Mouse (Mus musculus): ENCODE data around the gene Zfp874a. TPM values are rescaled to one million over a fixed set of nuclear protein-coding genes. Genes with fewer than 3 reads are reported as not detected.
"Not testable (repeated sequence)": the region's sequence is repeated elsewhere in the genome, so short reads cannot be mapped to it uniquely, and the experiment has no call there.

Gene Zfp874a
- 19.6 and 21.8 TPM in 2 replicates for total RNA-seq (2017)

- peak; percentile 99 to 100 for ATAC-seq (replicated peaks in 1 of 2; ENCODE audit: insufficient read depth in 1 of 2, low FRiP score in 2 of 2, low TSS enrichment in 1 of 2, low read depth in 1 of 2, poor library complexity in 2 of 2, severe bottlenecking in 2 of 2)
Measured at GRCm38 (mm10) chr13:67451172-67452020, at the start of gene Zfp874a. Zfp874a (minus strand) TSS chr13:67451624.

DNA sequence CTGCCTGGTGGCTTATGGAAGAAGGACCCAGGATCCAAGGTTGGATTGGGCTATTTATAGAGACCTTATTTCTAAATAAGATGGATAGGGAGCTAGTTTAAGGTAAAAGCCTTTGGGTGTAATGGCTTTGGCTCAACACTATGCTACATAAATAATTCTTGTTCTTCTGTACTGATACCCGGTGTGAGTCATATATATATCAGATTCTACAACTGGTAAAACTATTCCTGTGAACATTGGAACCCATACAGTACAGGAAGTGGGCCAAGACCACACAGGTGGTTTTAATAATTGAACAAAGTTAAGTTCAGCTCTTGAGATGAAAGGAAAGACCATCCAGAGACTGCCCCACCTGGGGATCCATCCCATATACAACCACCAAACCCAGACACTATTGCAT lies 49.5 kb upstream of the Zfp874a start:
- ATAC-seq (replicated peaks in 1 of 2; ENCODE audit: insufficient read depth in 1 of 2, low FRiP score in 2 of 2, low TSS enrichment in 1 of 2, low read depth in 1 of 2, poor library complexity in 2 of 2, severe bottlenecking in 2 of 2) = no peak

- peak; percentile 96 to 98 for ATAC-seq (replicated peaks in 1 of 2; ENCODE audit: insufficient read depth in 1 of 2, low FRiP score in 2 of 2, low TSS enrichment in 1 of 2, low read depth in 1 of 2, poor library complexity in 2 of 2, severe bottlenecking in 2 of 2)
Measured at GRCm38 (mm10) chr13:67500084-67500719, 48.8 kb upstream of the Zfp874a start, which contains the start of gene Zfp58. Zfp58 (minus strand) TSS chr13:67500555.

DNA sequence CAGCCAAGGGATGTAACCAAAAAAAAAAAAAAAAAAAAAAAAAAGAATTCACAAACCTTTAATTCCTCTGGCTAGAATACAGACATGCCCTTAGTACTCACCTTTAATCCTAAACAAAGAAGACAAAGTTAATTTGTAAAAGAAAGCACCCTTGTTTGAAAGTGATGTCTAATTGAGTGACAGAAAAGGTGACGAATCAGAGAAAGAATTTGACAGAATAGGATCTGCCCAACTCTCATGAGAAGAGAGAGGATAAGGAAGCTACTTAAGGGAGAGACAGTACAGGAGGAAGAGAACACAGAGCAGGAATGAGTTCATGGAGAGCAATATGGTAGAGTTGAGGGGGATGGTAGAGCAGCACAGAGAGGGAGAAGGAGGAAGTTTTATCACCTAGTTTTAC lies 44.2 kb upstream of the Zfp874a start:
- no peak for ATAC-seq (replicated peaks in 1 of 2; ENCODE audit: insufficient read depth in 1 of 2, low FRiP score in 2 of 2, low TSS enrichment in 1 of 2, low read depth in 1 of 2, poor library complexity in 2 of 2, severe bottlenecking in 2 of 2)

DNA sequence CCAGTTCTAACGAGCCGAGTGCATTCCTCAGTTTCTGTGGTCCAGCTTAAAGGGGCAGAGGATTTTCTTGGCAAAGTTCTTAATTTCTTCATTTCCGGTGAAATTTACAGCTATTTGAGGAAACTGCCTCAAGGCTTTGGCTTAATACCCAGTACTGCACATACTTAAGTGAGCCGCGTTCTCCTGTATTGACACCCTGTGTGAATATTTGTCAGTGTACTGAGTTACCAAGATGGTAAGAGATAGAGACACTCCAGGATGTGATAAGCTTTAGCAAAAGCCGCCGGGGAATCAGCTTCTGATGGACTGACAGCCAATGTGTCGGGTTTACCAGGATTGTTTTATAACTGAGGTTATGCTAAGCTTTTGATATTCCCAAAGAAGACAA lies 33.0 kb upstream of the Zfp874a start:
- peak; percentile 8 to 19; a peak in 2 of 4 replicates for ATAC-seq (replicated peaks in 1 of 2; ENCODE audit: insufficient read depth in 1 of 2, low FRiP score in 2 of 2, low TSS enrichment in 1 of 2, low read depth in 1 of 2, poor library complexity in 2 of 2, severe bottlenecking in 2 of 2)

- peak; percentile 98 to 99 for ATAC-seq (replicated peaks in 1 of 2; ENCODE audit: insufficient read depth in 1 of 2, low FRiP score in 2 of 2, low TSS enrichment in 1 of 2, low read depth in 1 of 2, poor library complexity in 2 of 2, severe bottlenecking in 2 of 2)
Measured at GRCm38 (mm10) chr13:67483625-67484423, 32.4 kb upstream of the Zfp874a start, which contains the start of gene Zfp874b. Zfp874b (minus strand) TSS chr13:67484258.

- no peak for ATAC-seq (replicated peaks in 1 of 2; ENCODE audit: insufficient read depth in 1 of 2, low FRiP score in 2 of 2, low TSS enrichment in 1 of 2, low read depth in 1 of 2, poor library complexity in 2 of 2, severe bottlenecking in 2 of 2)
Measured at GRCm38 (mm10) chr13:67481528-67481927, 30.1 kb upstream of the Zfp874a start.

DNA sequence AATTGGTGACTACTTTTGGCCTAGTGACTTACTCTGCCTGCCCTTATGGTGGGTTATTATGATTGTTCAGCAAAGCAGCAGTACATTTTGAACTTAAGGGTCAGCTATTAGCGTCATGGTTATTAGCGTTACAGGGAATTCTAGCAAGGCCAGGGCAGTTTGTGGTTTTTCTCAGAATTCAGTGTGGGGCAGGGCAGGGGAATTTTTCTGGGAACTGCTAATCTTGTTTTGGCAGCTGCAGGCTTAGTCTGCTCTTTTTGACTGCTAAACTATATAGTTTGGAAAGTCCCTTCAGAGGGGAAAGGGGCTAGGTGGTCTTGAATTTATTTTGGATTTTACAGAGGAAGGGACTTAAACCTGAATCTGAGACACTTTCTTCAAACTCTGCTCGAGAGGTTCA lies 17.9 kb upstream of the Zfp874a start:
- no peak for ATAC-seq (replicated peaks in 1 of 2; ENCODE audit: insufficient read depth in 1 of 2, low FRiP score in 2 of 2, low TSS enrichment in 1 of 2, low read depth in 1 of 2, poor library complexity in 2 of 2, severe bottlenecking in 2 of 2)

- ATAC-seq (replicated peaks in 1 of 2; ENCODE audit: insufficient read depth in 1 of 2, low FRiP score in 2 of 2, low TSS enrichment in 1 of 2, low read depth in 1 of 2, poor library complexity in 2 of 2, severe bottlenecking in 2 of 2) = peak; percentile 99 to 100
Measured at GRCm38 (mm10) chr13:67463506-67464185, 12.2 kb upstream of the Zfp874a start.

- no peak for ATAC-seq (replicated peaks in 1 of 2; ENCODE audit: insufficient read depth in 1 of 2, low FRiP score in 2 of 2, low TSS enrichment in 1 of 2, low read depth in 1 of 2, poor library complexity in 2 of 2, severe bottlenecking in 2 of 2)
Measured at GRCm38 (mm10) chr13:67452021-67452309, 541 bp upstream of the Zfp874a start.

DNA sequence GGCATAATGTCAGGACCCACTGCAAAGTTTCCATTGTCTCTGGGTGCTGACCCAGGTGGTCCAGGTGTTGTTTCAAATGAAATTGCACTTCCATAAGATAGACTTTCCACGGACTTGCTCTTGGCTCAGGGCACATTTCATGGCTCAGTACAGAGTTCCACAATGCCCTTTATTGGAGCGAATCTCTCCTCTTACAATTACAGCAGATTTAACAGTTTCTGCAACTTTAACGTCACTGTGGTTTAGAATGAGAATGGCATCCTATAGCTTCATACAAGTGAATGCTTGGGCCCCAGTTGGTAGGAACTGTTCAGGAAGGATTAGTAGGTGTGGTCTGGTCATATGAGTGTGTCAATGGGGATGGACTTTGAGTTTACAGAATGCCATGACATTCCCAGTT lies 14.3 kb downstream of the Zfp874a start:
- 0 out of 4 replicates have a peak, but pooled peaks of 1 of the 2 experiments have one; percentile 37 for ATAC-seq (replicated peaks in 1 of 2; ENCODE audit: insufficient read depth in 1 of 2, low FRiP score in 2 of 2, low TSS enrichment in 1 of 2, low read depth in 1 of 2, poor library complexity in 2 of 2, severe bottlenecking in 2 of 2)

- ATAC-seq (replicated peaks in 1 of 2; ENCODE audit: insufficient read depth in 1 of 2, low FRiP score in 2 of 2, low TSS enrichment in 1 of 2, low read depth in 1 of 2, poor library complexity in 2 of 2, severe bottlenecking in 2 of 2) = no peak
Measured at GRCm38 (mm10) chr13:67428116-67428515, 23.3 kb downstream of the Zfp874a start.

- not testable (repeated sequence) for ATAC-seq (replicated peaks in 1 of 2; ENCODE audit: insufficient read depth in 1 of 2, low FRiP score in 2 of 2, low TSS enrichment in 1 of 2, low read depth in 1 of 2, poor library complexity in 2 of 2, severe bottlenecking in 2 of 2)
Measured at GRCm38 (mm10) chr13:67425699-67426098, 25.7 kb downstream of the Zfp874a start.

DNA sequence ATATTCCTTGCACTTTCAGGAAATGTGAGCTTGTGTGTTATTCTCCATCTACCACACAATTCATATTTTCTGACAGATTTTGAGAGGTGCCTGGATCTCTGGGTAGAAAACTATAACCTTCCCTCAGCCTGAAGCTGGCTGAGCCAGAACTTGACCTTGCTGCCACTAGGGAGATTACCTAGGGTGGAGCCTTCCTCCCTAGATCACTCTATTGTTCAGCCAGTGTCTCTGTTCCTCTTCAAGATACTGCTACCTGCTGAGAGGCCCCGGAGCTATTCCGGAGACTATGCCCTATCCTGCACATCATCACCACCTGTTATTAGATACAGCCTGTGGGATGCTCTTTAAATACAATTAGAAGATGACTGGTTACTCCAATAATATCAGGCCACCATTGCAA lies 28.9 kb downstream of the Zfp874a start:
- not testable (repeated sequence) for ATAC-seq (replicated peaks in 1 of 2; ENCODE audit: insufficient read depth in 1 of 2, low FRiP score in 2 of 2, low TSS enrichment in 1 of 2, low read depth in 1 of 2, poor library complexity in 2 of 2, severe bottlenecking in 2 of 2)

DNA sequence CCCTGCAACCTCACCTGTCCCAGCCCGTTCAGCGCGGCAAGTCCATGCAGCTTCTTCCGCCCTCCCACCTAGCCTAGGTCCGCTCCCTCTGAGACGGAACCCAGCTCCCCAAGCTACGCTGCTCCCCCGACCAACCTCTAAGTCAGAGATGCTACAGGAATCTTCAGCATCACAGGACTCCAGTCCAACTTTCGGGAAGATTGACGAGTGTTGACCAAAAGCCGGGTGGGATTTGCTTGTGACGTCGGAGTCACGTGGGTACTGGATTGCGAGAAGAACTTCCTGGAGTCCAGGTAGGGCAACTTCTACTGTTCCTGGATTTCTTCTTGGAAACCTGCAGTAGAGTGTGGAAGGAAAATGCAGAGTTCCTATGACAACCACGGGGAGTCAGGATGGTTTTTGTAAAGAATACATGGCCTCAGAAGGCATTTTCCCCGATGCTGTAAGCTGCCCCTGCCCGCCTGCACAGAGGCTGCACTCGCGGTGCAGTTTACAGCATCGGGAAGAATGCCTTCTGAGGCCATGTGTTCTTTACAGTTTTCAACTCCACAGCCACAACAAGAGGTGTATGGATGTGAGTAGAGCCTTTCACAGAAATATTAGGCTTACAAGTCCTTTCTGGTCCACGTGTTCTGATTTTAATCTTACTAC lies 30.1 kb downstream of the Zfp874a start, which contains the start of gene Zfp459:
Gene Zfp459, minus strand, starts transcription at position 212 of the 651 bp plus-strand sequence.
- peak; percentile 76 to 81 for ATAC-seq (replicated peaks in 1 of 2; ENCODE audit: insufficient read depth in 1 of 2, low FRiP score in 2 of 2, low TSS enrichment in 1 of 2, low read depth in 1 of 2, poor library complexity in 2 of 2, severe bottlenecking in 2 of 2)

GRCm38 (mm10) chr13:67420558-67421206 lies 30.7 kb downstream of the Zfp874a start:
- ATAC-seq (replicated peaks in 1 of 2; ENCODE audit: insufficient read depth in 1 of 2, low FRiP score in 2 of 2, low TSS enrichment in 1 of 2, low read depth in 1 of 2, poor library complexity in 2 of 2, severe bottlenecking in 2 of 2) = peak; percentile 3 to 8; a peak in 1 of 4 replicates
